Mouse (Mus musculus) heart, postnatal 0 days (tissue): Measurements from ENCODE around the gene Numa1. TPM values are rescaled to one million over a fixed set of nuclear protein-coding genes. Genes with fewer than 3 reads are reported as not detected.

Experiments
- ATAC-seq: fragments of 200-750 bp; cut with Nextera tagmentation; 2 replicates; pipeline ENCODE4 v1.8.0; 2017; ENCODE audit warnings: low read depth, moderate number of reproducible peaks, moderate library complexity; ENCODE audit not compliant: insufficient read depth
- DNase-seq: peaks from one replicate; pipeline ENCODE4 v3.0.0-alpha.2; 2016; ENCODE audit warnings: low spot score
- H3K27ac ChIP-seq: fragments of 300-500 bp; sonication (generic); 2 replicates; pipeline ENCODE4 v1.5.1; 2014; ENCODE audit warnings: low read depth, mild to moderate bottlenecking
- H3K27me3 ChIP-seq: fragments of 300-500 bp; sonication (generic); 2 replicates; pipeline ENCODE4 v1.6.1; 2014; ENCODE audit warnings: low read length, mixed read lengths; ENCODE audit not compliant: control insufficient read depth, insufficient read depth
- H3K36me3 ChIP-seq: fragments of 300-500 bp; sonication (generic); replicated peaks from 2 replicates; pipeline ENCODE4 v1.6.1; 2014; ENCODE audit warnings: low read length, mixed read lengths; ENCODE audit not compliant: control insufficient read depth, insufficient read depth
- H3K4me1 ChIP-seq: fragments of 300-500 bp; sonication (generic); 2 replicates; pipeline ENCODE4 v1.6.1; 2014; ENCODE audit warnings: antibody characterized with exemption; ENCODE audit not compliant: control insufficient read depth, insufficient read depth
- H3K4me2 ChIP-seq: fragments of 300-500 bp; sonication (generic); 2 replicates; pipeline ENCODE4 v1.6.1; 2014; ENCODE audit warnings: low read depth, mild to moderate bottlenecking, low read length, moderate library complexity
- H3K4me3 ChIP-seq: fragments of 300-500 bp; sonication (generic); 2 replicates; pipeline ENCODE4 v1.5.1; 2014; ENCODE audit warnings: low read depth, low read length
- H3K9ac ChIP-seq: fragments of 300-500 bp; sonication (generic); replicated peaks from 2 replicates; pipeline ENCODE4 v1.6.1; 2014; ENCODE audit warnings: low read depth, low read length, mixed read lengths
- H3K9me3 ChIP-seq: fragments of 300-500 bp; sonication (generic); replicated peaks from 2 replicates; pipeline ENCODE4 v1.6.1; 2016; ENCODE audit warnings: low read length; ENCODE audit not compliant: control insufficient read depth
- CTCF ChIP-seq: IDR thresholded peaks from 2 replicates; pipeline ENCODE4 v1.5.1; 2016; ENCODE audit warnings: antibody characterized with exemption, control low read depth, low read depth
- EP300 ChIP-seq: IDR thresholded peaks from 2 replicates; pipeline ENCODE4 v1.6.1; 2016; ENCODE audit warnings: antibody characterized with exemption, low read depth
- WGBS: fragments of 180-500 bp; shearing (Covaris S2); extraction: QIAGEN DNeasy Blood & Tissue Kit; methylation state at CpG from one replicate; pipeline ENCODE4 v1.1.7; 2014; 5-methylcytosine and 5-hydroxymethylcytosine counted together
- polyA plus RNA-seq: library from polyadenylated mRNA; unstranded; fragments of >200 nt; fragmentation: Nextera tagmentation; extraction: Ambion mirVana; gene quantifications from 2 replicates; pipeline ENCODE4 v1.2.1, GENCODE M21; 2015
- total RNA-seq: library from RNA; depleted of rRNA; stranded (reverse); fragments of >200 nt; gene quantifications from 2 replicates; pipeline ENCODE4 v1.2.3, GENCODE M21; 2014; ENCODE audit warnings: low replicate concordance

Gene Numa1
- total and polyA plus RNA-seq, 2 experiments from 2014 or later: 23.4 to 75.3 TPM

GRCm38 (mm10) chr7:101994241-101994640, 60.3 kb downstream of the Numa1 start:
- Histone ChIP-seq H3K27ac (no peak overlapping the region), H3K9ac (no peak overlapping the region), H3K4me1 (no peaks in the 10 kb centered on the region), H3K27me3 (no peaks in the 10 kb centered on the region), H3K4me2 (no peak overlapping the region), H3K9me3 (no peaks in the 10 kb centered on the region), H3K36me3 (peaks cover 99% of the 10 kb centered on the region), H3K4me3 (no peak overlapping the region)
- WGBS: 82% methylated on average over 3 of the region's 3 CpGs
- no peak for DNase-seq
- no peak for TF ChIP-seq EP300
- no peak for TF ChIP-seq CTCF
- no peak for ATAC-seq

DNA sequence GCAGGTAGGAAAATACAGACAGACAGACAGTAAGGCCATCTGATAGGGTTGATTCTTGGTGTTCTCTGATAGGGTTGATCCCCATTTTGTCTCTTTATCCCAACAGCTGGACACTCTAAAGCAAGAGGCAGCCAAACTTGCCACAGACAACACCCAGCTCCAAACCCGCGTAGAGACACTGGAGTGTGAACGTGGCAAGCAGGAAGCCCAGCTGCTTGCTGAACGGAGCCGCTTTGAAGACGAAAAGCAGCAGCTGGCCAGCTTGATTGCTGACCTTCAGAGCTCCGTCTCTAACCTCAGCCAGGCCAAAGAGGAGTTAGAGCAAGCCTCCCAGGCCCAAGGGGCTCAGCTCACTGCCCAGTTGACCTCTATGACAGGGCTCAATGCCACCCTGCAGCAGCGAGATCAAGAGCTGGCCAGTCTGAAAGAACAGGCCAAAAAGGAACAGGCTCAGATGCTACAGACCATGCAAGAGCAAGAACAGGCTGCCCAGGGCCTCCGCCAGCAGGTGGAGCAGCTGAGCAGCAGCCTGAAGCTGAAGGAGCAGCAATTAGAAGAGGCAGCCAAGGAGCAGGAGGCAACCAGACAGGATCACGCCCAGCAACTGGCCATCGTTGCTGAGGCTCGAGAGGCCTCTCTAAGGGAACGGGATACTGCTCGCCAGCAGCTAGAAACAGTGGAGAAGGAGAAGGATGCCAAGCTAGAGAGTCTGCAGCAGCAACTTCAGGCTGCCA, 64.5 kb downstream of the Numa1 start:
- Histone ChIP-seq H3K9me3 (no peaks in the 10 kb centered on the region), H3K4me2 (no peak overlapping the region), H3K27me3 (no peaks in the 10 kb centered on the region), H3K36me3 (peaks cover 100% of the 10 kb centered on the region), H3K27ac (peak overlapping the region; percentile 50), H3K4me3 (no peak overlapping the region), H3K9ac (no peak overlapping the region), H3K4me1 (no peaks in the 10 kb centered on the region)
- ATAC-seq (peak; percentile 62), DNase-seq (peak; percentile 68)
- 43% methylated on average over 14 of the region's 14 CpGs for WGBS
- no peak for TF ChIP-seq EP300
- peak; percentile 95 for TF ChIP-seq CTCF

DNA sequence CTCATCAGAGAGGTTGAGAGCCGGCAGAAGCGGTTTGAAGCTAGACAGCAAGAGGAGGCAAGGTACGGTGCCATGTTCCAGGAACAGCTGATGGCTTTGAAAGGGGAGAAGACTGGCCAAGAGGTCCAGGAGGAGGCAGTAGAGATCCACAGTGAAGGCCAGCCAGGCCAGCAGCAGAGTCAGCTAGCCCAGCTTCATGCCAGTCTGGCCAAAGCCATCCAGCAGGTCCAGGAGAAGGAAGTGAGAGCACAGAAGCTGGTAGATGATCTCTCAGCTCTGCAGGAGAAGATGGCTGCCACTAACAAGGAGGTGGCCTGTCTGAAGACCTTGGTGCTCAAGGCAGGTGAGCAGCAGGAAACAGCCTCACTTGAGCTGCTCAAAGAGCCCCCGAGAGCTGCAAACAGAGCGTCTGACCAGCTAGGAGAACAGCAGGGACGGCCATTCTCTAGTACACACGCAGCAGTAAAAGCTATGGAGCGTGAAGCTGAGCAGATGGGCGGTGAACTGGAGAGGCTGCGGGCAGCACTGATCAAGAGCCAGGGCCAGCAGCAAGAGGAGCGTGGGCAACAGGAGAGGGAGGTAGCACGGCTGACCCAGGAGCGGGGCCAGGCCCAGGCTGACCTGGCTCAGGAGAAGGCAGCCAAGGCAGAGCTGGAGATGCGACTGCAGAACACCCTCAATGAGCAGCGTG, 65.7 kb downstream of the Numa1 start:
- Histone ChIP-seq H3K27me3 (no peaks in the 10 kb centered on the region), H3K4me1 (no peaks in the 10 kb centered on the region), H3K9ac (no peak overlapping the region), H3K4me3 (no peak overlapping the region), H3K36me3 (peaks cover 97% of the 10 kb centered on the region), H3K27ac (no peak overlapping the region), H3K9me3 (no peaks in the 10 kb centered on the region), H3K4me2 (no peak overlapping the region)
- 93% methylated on average over 15 of the region's 15 CpGs for WGBS
- DNase-seq: no peak
- no peak for TF ChIP-seq EP300
- no peak for TF ChIP-seq CTCF
- ATAC-seq: no peak

GRCm38 (mm10) chr7:102000296-102000695, 66.4 kb downstream of the Numa1 start:
- no peak overlapping the region for H3K4me2 ChIP-seq
- H3K9ac ChIP-seq: no peak overlapping the region
- no peaks in the 10 kb centered on the region for H3K27me3 ChIP-seq
- no peak overlapping the region for H3K27ac ChIP-seq
- no peak for DNase-seq
- peaks cover 97% of the 10 kb centered on the region for H3K36me3 ChIP-seq
- no peaks in the 10 kb centered on the region for H3K9me3 ChIP-seq
- WGBS: 91% methylated on average over 8 of the region's 8 CpGs
- no peaks in the 10 kb centered on the region for H3K4me1 ChIP-seq
- ATAC-seq: no peak
- no peak for TF ChIP-seq CTCF
- TF ChIP-seq EP300: no peak
- no peak overlapping the region for H3K4me3 ChIP-seq

- Histone ChIP-seq H3K9ac (no peak overlapping the region), H3K36me3 (peaks cover 97% of the 10 kb centered on the region), H3K4me3 (no peak overlapping the region), H3K4me1 (no peaks in the 10 kb centered on the region), H3K9me3 (no peaks in the 10 kb centered on the region), H3K27me3 (no peaks in the 10 kb centered on the region), H3K27ac (no peak overlapping the region; the same call in 1 of the 2 replicates), H3K4me2 (no peak overlapping the region)
- ATAC-seq (no peak; the same call in 1 of the 2 replicates), DNase-seq (no peak)
- TF ChIP-seq CTCF: no peak
- no peak for TF ChIP-seq EP300
- WGBS: 83% methylated on average over 26 of the region's 26 CpGs
These were observed 67.2 kb downstream of the Numa1 start for GRCm38 (mm10) chr7:102000921-102001630.
